Mouse (Mus musculus) sigmoid colon, adult 10 weeks (tissue): Measurements from ENCODE around the gene Tmem258. TPM values are rescaled to one million over a fixed set of nuclear protein-coding genes. Genes with fewer than 3 reads are reported as not detected.

Experiments used
- polyA plus RNA-seq: library from polyadenylated mRNA; stranded (reverse); fragments of 350-450 nt; fragmentation: Illumina TruSeq; extraction: RNeasy Lipid Tissue Mini Kit (QIAGEN cat#74804); gene quantifications from one replicate; pipeline ENCODE4 v1.2.3, GENCODE M21; 2014; ENCODE audit warnings: low read depth, low replicate concordance

Tmem258 gene
- 26.1 TPM for polyA plus RNA-seq

GRCm38 (mm10) chr19:10203848-10204615 is at the start of gene Tmem258, which contains the start of gene Fen1:
Tmem258 (plus strand) TSS chr19:10204014.
Fen1 (minus strand) TSS chr19:10204169.

GRCm38 (mm10) chr19:10182670-10183298 is 21.0 kb upstream of the Tmem258 start, which contains the start of gene Fads1:
Fads1 (plus strand) TSS chr19:10182888.

GRCm38 (mm10) chr19:10240654-10241305 is 37.0 kb downstream of the Tmem258 start, which contains the start of gene Myrf:
Myrf (minus strand) TSS chr19:10240748.

Other genes with a start within 250 kb of the Tmem258 start
- gene Fth1, start 223.4 kb upstream of the Tmem258 start, polyA plus RNA-seq: 1,452 TPM
- 0.35 TPM for gene Best1, start 202.4 kb upstream of the Tmem258 start, polyA plus RNA-seq
- gene Rab3il1, start 202.3 kb upstream of the Tmem258 start, polyA plus RNA-seq: 1.1 TPM
- gene Fads3, start 162.4 kb upstream of the Tmem258 start, polyA plus RNA-seq: 6.1 TPM
- gene Fads2, start 102.3 kb upstream of the Tmem258 start, polyA plus RNA-seq: 41.5 TPM
- gene Fads1, start 21.1 kb upstream of the Tmem258 start, polyA plus RNA-seq: 19.7 TPM
- 2.0 TPM for gene Fen1, start 155 bp downstream of the Tmem258 start, polyA plus RNA-seq
- 0.09 TPM for gene Myrf, start 36.7 kb downstream of the Tmem258 start, polyA plus RNA-seq
- gene Dagla, start 100.9 kb downstream of the Tmem258 start, polyA plus RNA-seq: 0.73 TPM
- gene Syt7, start 185.1 kb downstream of the Tmem258 start, polyA plus RNA-seq: 10.9 TPM